Mouse (Mus musculus) macrophage (primary cell): ENCODE measurements around the gene B3galt5. TPM values are rescaled to one million over a fixed set of nuclear protein-coding genes. Genes with fewer than 3 reads are reported as not detected.
"Not testable (repeated sequence)": the region's sequence is repeated elsewhere in the genome, so short reads cannot be mapped to it uniquely, and the experiment has no call there.

Experiments used
- H3K27ac ChIP-seq: fragments of 350-480 bp; formaldehyde crosslinking; 2 replicates; pipeline ENCODE4 v1.9.0; 2021
- H3K36me3 ChIP-seq: fragments of 350-480 bp; formaldehyde crosslinking; 2 replicates; pipeline ENCODE4 v1.9.0; 2021; ENCODE audit errors: inconsistent target
- H3K4me3 ChIP-seq: fragments of 350-480 bp; formaldehyde crosslinking; 2 replicates; pipeline ENCODE4 v1.9.0; 2021; ENCODE audit errors: inconsistent target
- H3K79me2 ChIP-seq: fragments of 350-480 bp; formaldehyde crosslinking; 2 replicates; pipeline ENCODE4 v1.9.0; 2021; ENCODE audit errors: inconsistent target
- WGBS: methylation state at CpG from one replicate; pipeline ENCODE4 v1.1.7; 2026; ENCODE audit warnings: inconsistent platforms; ENCODE audit not compliant: missing documents; 5-methylcytosine and 5-hydroxymethylcytosine counted together
- polyA plus RNA-seq: library from polyadenylated mRNA; stranded (reverse); fragments of 250-400 nt; gene quantifications from 3 replicates; pipeline ENCODE4 v1.2.4, GENCODE M21; 2018; ENCODE audit warnings: inconsistent platforms

Gene B3galt5
- polyA plus RNA-seq, 1 experiment from 2014 or later, result not detected

GRCm38 (mm10) chr16:96282566-96282965, 47.0 kb downstream of the B3galt5 start:
- no peaks in the 10 kb centered on the region for H3K36me3 ChIP-seq
- WGBS, result 93% methylated on average over 9 of the region's 9 CpGs
- no peaks in the 10 kb centered on the region for H3K79me2 ChIP-seq
- H3K4me3 ChIP-seq, result no peak overlapping the region
- H3K27ac ChIP-seq, result no peak overlapping the region

GRCm38 (mm10) chr16:96291885-96292284, 56.3 kb downstream of the B3galt5 start:
- 29% methylated on average over 9 of the region's 9 CpGs for WGBS
- Histone ChIP-seq H3K27ac (no peak overlapping the region), H3K79me2 (no peaks in the 10 kb centered on the region), H3K36me3 (no peaks in the 10 kb centered on the region), H3K4me3 (no peak overlapping the region)

- no peak overlapping the region for H3K4me3 ChIP-seq
- WGBS, result 58% methylated on average over 14 of the region's 15 CpGs
- no peaks in the 10 kb centered on the region for H3K79me2 ChIP-seq
- H3K36me3 ChIP-seq, result no peaks in the 10 kb centered on the region
- no peak overlapping the region for H3K27ac ChIP-seq
Observed at GRCm38 (mm10) chr16:96292530-96293173, 57.1 kb downstream of the B3galt5 start.

- Histone ChIP-seq H3K4me3 (no peak overlapping the region), H3K79me2 (no peaks in the 10 kb centered on the region), H3K36me3 (no peaks in the 10 kb centered on the region), H3K27ac (no peak overlapping the region)
Observed at GRCm38 (mm10) chr16:96298075-96298474, 62.5 kb downstream of the B3galt5 start.

- Histone ChIP-seq H3K79me2 (no peaks in the 10 kb centered on the region), H3K4me3 (no peak overlapping the region), H3K27ac (no peak overlapping the region), H3K36me3 (no peaks in the 10 kb centered on the region)
- 75% methylated on average over 3 of the region's 3 CpGs for WGBS
Observed at GRCm38 (mm10) chr16:96298574-96298973, 63.0 kb downstream of the B3galt5 start.

- Histone ChIP-seq H3K27ac (no peak overlapping the region), H3K36me3 (no peaks in the 10 kb centered on the region), H3K4me3 (no peak overlapping the region), H3K79me2 (no peaks in the 10 kb centered on the region)
- WGBS, result 84% methylated on average over 4 of the region's 4 CpGs
Observed at GRCm38 (mm10) chr16:96303356-96303755, 67.8 kb downstream of the B3galt5 start.

GRCm38 (mm10) chr16:96304438-96304837, 68.8 kb downstream of the B3galt5 start:
- Histone ChIP-seq H3K4me3 (no peak overlapping the region), H3K79me2 (no peaks in the 10 kb centered on the region), H3K27ac (no peak overlapping the region), H3K36me3 (no peaks in the 10 kb centered on the region)

- Histone ChIP-seq H3K27ac (no peak overlapping the region), H3K79me2 (no peaks in the 10 kb centered on the region), H3K4me3 (no peak overlapping the region), H3K36me3 (no peaks in the 10 kb centered on the region)
- 4% methylated on average over 4 of the region's 4 CpGs for WGBS
Observed at GRCm38 (mm10) chr16:96306905-96307304, 71.3 kb downstream of the B3galt5 start.

GRCm38 (mm10) chr16:96317803-96318202, 82.2 kb downstream of the B3galt5 start:
- Histone ChIP-seq H3K79me2 (no peaks in the 10 kb centered on the region), H3K36me3 (no peaks in the 10 kb centered on the region), H3K4me3 (no peak overlapping the region), H3K27ac (no peak overlapping the region)
- 83% methylated on average over 8 of the region's 8 CpGs for WGBS

- no peak overlapping the region for H3K27ac ChIP-seq
- no peaks in the 10 kb centered on the region for H3K79me2 ChIP-seq
Observed at GRCm38 (mm10) chr16:96322739-96323138, 87.1 kb downstream of the B3galt5 start.

GRCm38 (mm10) chr16:96323166-96323565, 87.6 kb downstream of the B3galt5 start:
- no peak overlapping the region for H3K4me3 ChIP-seq
- H3K36me3 ChIP-seq, result no peaks in the 10 kb centered on the region
- WGBS, result 91% methylated on average over 4 of the region's 4 CpGs
- H3K27ac ChIP-seq, result no peak overlapping the region
- H3K79me2 ChIP-seq, result no peaks in the 10 kb centered on the region

More at GRCm38 (mm10) chr16:96322739-96323138, 87.1 kb downstream of the B3galt5 start:
- Histone ChIP-seq H3K4me3 (no peak overlapping the region), H3K36me3 (no peaks in the 10 kb centered on the region)
- 91% methylated on average over 1 of the region's 1 CpGs for WGBS

- Histone ChIP-seq H3K36me3 (no peaks in the 10 kb centered on the region), H3K79me2 (no peaks in the 10 kb centered on the region), H3K27ac (no peak overlapping the region), H3K4me3 (no peak overlapping the region)
- WGBS, result 51% methylated on average over 10 of the region's 10 CpGs
Observed at GRCm38 (mm10) chr16:96326110-96326999, 90.8 kb downstream of the B3galt5 start.

GRCm38 (mm10) chr16:96327251-96327650, 91.7 kb downstream of the B3galt5 start:
- not testable (repeated sequence) for H3K4me3 ChIP-seq, H3K79me2 ChIP-seq, H3K27ac ChIP-seq, H3K36me3 ChIP-seq
- WGBS, result 40% methylated on average over 9 of the region's 9 CpGs

- WGBS, result 91% methylated on average over 4 of the region's 4 CpGs
- Histone ChIP-seq H3K27ac (no peak overlapping the region), H3K4me3 (no peak overlapping the region), H3K79me2 (no peaks in the 10 kb centered on the region), H3K36me3 (no peaks in the 10 kb centered on the region)
Observed at GRCm38 (mm10) chr16:96339570-96339969, 104.0 kb downstream of the B3galt5 start.

- Histone ChIP-seq H3K27ac (no peak overlapping the region), H3K36me3 (no peaks in the 10 kb centered on the region), H3K4me3 (no peak overlapping the region), H3K79me2 (no peaks in the 10 kb centered on the region)
- 9% methylated on average over 5 of the region's 5 CpGs for WGBS
Observed at GRCm38 (mm10) chr16:96341269-96341668, 105.7 kb downstream of the B3galt5 start.
